Mouse (Mus musculus) thymus, adult 2 months (tissue): ENCODE results near the gene Msi1.

Source experiments
- CTCF ChIP-seq: fragments of 200-500 bp; IDR thresholded peaks from 2 replicates; pipeline ENCODE4 v1.5.1; 2012; ENCODE audit warnings: mild to moderate bottlenecking, control low read depth, low read length, moderate library complexity, borderline replicate concordance; ENCODE audit not compliant: control insufficient read depth, poor library complexity, insufficient read depth; ENCODE audit errors: extremely low read depth
- POLR2A ChIP-seq: fragments of 200-500 bp; IDR thresholded peaks from 2 replicates; pipeline ENCODE4 v1.6.1; 2012; ENCODE audit warnings: mild to moderate bottlenecking, low read length, control low read depth, moderate library complexity; ENCODE audit not compliant: control insufficient read depth, poor library complexity, insufficient read depth; ENCODE audit errors: extremely low read depth

DNA sequence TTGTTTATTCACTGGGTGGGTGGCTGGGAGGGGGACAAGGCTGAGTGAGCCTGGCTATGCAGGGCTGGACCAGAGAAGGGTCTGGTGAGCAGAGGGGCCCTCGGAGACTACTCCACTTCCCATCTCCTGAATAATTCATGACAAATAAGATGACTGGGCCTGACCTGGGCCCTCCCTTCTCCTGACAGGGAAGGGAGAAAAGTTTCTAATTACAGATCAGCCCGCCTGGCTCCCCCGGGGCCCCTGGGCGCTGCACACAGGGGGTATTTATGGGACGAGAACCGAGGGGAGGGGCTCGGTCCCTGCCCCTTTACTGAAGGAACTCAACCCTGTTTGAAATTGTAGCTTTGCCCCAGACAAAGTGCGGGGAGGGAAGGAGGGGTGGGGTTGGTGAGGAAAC, 35.2 kb upstream of the Msi1 start:
- TF ChIP-seq CTCF (no peak), POLR2A (no peak)
